In genomic region chr9:49644296-49644695, GRCm38 (mm10) we compare ENCODE assay signal across 16 mouse cellular contexts.
"Had no signal": no experiment of that assay in that cellular context is flagged by ENCODE, and none has a peak within 500 bp of the region (broad histone marks: within the 10 kb centered on the region; RNA-seq: fewer than 3 reads in every experiment).

No protein-coding gene starts in this region.

- H3K36me3 ChIP-seq: lung, embryonic 15.5 days; midbrain, embryonic 15.5 days had no signal

- ATAC-seq: liver, postnatal 0 days; lung, postnatal 0 days; midbrain, embryonic 13.5 days; midbrain, embryonic 15.5 days had no signal

- H3K4me1 ChIP-seq: lung, embryonic 15.5 days; megakaryocyte, embryonic 14.5 days had no signal

- H3K9me3 ChIP-seq: lung, embryonic 15.5 days; midbrain, embryonic 13.5 days; midbrain, embryonic 15.5 days; neural tube, embryonic 12.5 days had no signal

- H3K9ac ChIP-seq: liver, postnatal 0 days; lung, embryonic 15.5 days; midbrain, embryonic 13.5 days; midbrain, embryonic 15.5 days; neural tube, embryonic 12.5 days had no signal

- H3K27me3 ChIP-seq: lung, embryonic 15.5 days; megakaryocyte, embryonic 14.5 days; midbrain, embryonic 13.5 days; midbrain, embryonic 15.5 days; neural tube, embryonic 12.5 days had no signal

- H3K4me2 ChIP-seq: lung, embryonic 15.5 days; midbrain, embryonic 11.5 days; midbrain, embryonic 13.5 days; midbrain, embryonic 15.5 days; neural tube, embryonic 12.5 days had no signal

- H3K4me3 ChIP-seq: lung, embryonic 15.5 days; midbrain, embryonic 13.5 days; midbrain, embryonic 15.5 days; neural tube, embryonic 12.5 days had no signal

- H3K27ac ChIP-seq: lung, embryonic 15.5 days; macrophage; midbrain, embryonic 13.5 days; midbrain, embryonic 15.5 days; neural tube, embryonic 12.5 days had no signal

- DNase-seq: liver, postnatal 0 days; lung, adult 2 months; lung, postnatal 14 days; lung, postnatal 36 days; right cerebral cortex, postnatal 14 days; thymus, adult 18-20 months; thymus, postnatal 14 days; thymus, postnatal 36 days had no signal
